Mouse (Mus musculus) lung, embryonic 14.5 days (tissue): ENCODE data around the gene Bpnt1. TPM values are rescaled to one million over a fixed set of nuclear protein-coding genes. Genes with fewer than 3 reads are reported as not detected.

Experiments used
- ATAC-seq: fragments of 200-750 bp; cut with Nextera tagmentation; 2 replicates; pipeline ENCODE4 v1.8.0; 2017; ENCODE audit warnings: mild to moderate bottlenecking, moderate TSS enrichment, moderate library complexity; ENCODE audit not compliant: insufficient read depth
- DNase-seq: peaks from one replicate; pipeline ENCODE4 v3.0.0-alpha.2; 2015
- H3K27ac ChIP-seq: fragments of 300-500 bp; sonication (generic); 2 replicates; pipeline ENCODE4 v1.5.1; 2014; ENCODE audit warnings: low read depth, mild to moderate bottlenecking, moderate library complexity
- H3K27me3 ChIP-seq: fragments of 300-500 bp; sonication (generic); 2 replicates; pipeline ENCODE4 v1.6.1; 2014; ENCODE audit warnings: low read length, control low read depth; ENCODE audit not compliant: insufficient read depth
- H3K36me3 ChIP-seq: fragments of 300-500 bp; sonication (generic); 2 replicates; pipeline ENCODE4 v1.6.1; 2014; ENCODE audit warnings: control low read depth; ENCODE audit not compliant: insufficient read depth
- H3K4me1 ChIP-seq: fragments of 300-500 bp; sonication (generic); 2 replicates; pipeline ENCODE4 v1.6.1; 2014; ENCODE audit warnings: antibody characterized with exemption, control low read depth; ENCODE audit not compliant: insufficient read depth
- H3K4me2 ChIP-seq: fragments of 300-500 bp; sonication (generic); 2 replicates; pipeline ENCODE4 v1.6.1; 2014; ENCODE audit warnings: mild to moderate bottlenecking
- H3K4me3 ChIP-seq: fragments of 300-500 bp; sonication (generic); 2 replicates; pipeline ENCODE4 v1.5.1; 2014; ENCODE audit warnings: low read depth, low read length
- H3K9ac ChIP-seq: fragments of 300-500 bp; sonication (generic); 2 replicates; pipeline ENCODE4 v1.6.1; 2014
- H3K9me3 ChIP-seq: fragments of 300-500 bp; sonication (generic); 2 replicates; pipeline ENCODE4 v1.6.1; 2016; ENCODE audit warnings: low read depth, low read length, control low read depth
- CTCF ChIP-seq: IDR thresholded peaks from 2 replicates; pipeline ENCODE4 v1.5.1; 2016; ENCODE audit warnings: antibody characterized with exemption, low read depth
- WGBS: fragments of 180-500 bp; shearing (Covaris S2); extraction: QIAGEN DNeasy Blood & Tissue Kit; methylation state at CpG from one replicate; pipeline ENCODE4 v1.1.7; 2014; 5-methylcytosine and 5-hydroxymethylcytosine counted together
- microRNA counts: library from miRNA; unstranded; fragments of <30 nt; microRNA quantifications from one replicate; lab custom pipeline; 2016
- microRNA-seq: library from miRNA; unstranded; fragments of <30 nt; microRNA quantifications from one replicate; pipeline ENCODE4, GENCODE M21; 2016; ENCODE audit warnings: borderline number of aligned reads
- polyA plus RNA-seq: library from polyadenylated mRNA; unstranded; fragments of >200 nt; fragmentation: Nextera tagmentation; extraction: Ambion mirVana; gene quantifications from 2 replicates; pipeline ENCODE4 v1.2.1, GENCODE M21; 2014

Gene Bpnt1
- polyA plus RNA-seq, 1 experiment from 2014 or later: 24.3 TPM

DNA sequence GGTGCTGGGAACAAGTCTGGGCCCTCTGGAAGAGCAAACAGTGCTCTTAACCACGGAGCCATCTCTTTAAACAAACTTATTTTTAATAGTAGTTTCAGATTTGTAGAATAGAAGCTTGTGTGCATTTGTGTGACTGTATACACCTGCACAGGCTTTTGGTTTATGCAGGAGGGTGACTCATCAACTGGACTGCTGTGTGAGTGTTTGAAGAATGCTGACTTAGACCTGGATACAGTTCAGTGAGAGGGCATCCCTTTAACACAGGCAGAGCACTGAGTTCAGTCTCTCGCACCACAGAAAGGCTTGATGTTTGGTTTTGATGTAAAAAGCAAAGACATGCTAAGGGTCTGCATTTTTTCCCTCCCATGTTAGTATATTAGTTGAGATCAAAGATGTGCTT lies 45.5 kb downstream of the Bpnt1 start:
- peaks cover 95% of the 10 kb centered on the region for H3K36me3 ChIP-seq
- H3K4me2 ChIP-seq: no peak overlapping the region
- H3K9ac ChIP-seq: no peak overlapping the region
- H3K27me3 ChIP-seq: no peaks in the 10 kb centered on the region
- WGBS: 88% methylated on average over 2 of the region's 2 CpGs
- H3K9me3 ChIP-seq: no peaks in the 10 kb centered on the region
- TF ChIP-seq CTCF: no peak
- no peak overlapping the region for H3K4me3 ChIP-seq
- no peaks in the 10 kb centered on the region for H3K4me1 ChIP-seq
- H3K27ac ChIP-seq: no peak overlapping the region
- no peak for DNase-seq
- ATAC-seq: no peak

DNA sequence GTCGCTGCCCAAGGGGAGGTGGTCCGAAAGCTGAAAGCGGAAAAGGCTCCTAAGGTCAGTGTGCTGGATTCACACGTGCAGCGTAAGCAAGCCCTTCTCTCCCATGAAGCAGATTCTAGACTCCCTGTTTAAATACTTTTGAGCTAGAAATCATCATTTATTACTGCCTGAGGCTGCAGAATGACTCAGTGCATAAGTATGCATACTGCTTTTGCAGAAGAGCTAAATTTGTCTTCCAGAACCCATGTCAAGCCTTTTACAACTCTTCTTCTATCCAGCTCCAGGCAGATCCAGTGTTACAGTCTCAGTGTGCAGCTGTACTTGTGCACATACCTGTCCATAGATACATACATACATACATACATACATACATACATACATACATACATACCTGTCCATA lies 69.7 kb downstream of the Bpnt1 start:
- 90% methylated on average over 5 of the region's 5 CpGs for WGBS
- no peak for ATAC-seq

DNA sequence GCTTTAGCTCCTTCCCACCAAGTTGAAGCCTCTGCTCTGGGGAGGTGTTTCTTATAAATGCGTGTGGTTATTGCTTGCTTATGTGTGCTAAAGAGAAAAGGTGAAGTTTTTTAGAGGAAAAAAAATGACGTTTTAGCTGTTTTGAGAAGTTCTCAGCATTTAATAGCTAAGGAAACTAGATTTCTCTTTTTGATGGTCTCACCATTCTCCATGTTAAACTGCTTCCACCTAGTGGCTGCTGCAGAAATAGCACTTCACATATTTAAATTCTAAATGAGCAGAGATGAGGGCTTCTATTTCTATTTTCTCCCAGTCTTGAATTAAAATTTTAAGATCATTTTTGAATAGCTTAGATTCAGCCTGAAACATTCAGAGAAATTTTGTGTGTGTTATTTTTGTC lies 72.1 kb downstream of the Bpnt1 start:
- H3K4me1 ChIP-seq: no peaks in the 10 kb centered on the region
- peaks cover 85% of the 10 kb centered on the region for H3K36me3 ChIP-seq
- no peak overlapping the region for H3K4me2 ChIP-seq
- no peak for ATAC-seq
- H3K9ac ChIP-seq: no peak overlapping the region
- no peak overlapping the region for H3K27ac ChIP-seq
- WGBS: 29% methylated on average over 2 of the region's 2 CpGs
- peak; percentile 83 for DNase-seq
- no peaks in the 10 kb centered on the region for H3K27me3 ChIP-seq
- no peak overlapping the region for H3K4me3 ChIP-seq
- TF ChIP-seq CTCF: peak; percentile 72
- H3K9me3 ChIP-seq: no peaks in the 10 kb centered on the region

More for the DNA sequence above, 69.7 kb downstream of the Bpnt1 start:
- no peak overlapping the region for H3K4me2 ChIP-seq
- H3K36me3 ChIP-seq: peaks cover 84% of the 10 kb centered on the region
- no peak overlapping the region for H3K9ac ChIP-seq
- H3K27ac ChIP-seq: no peak overlapping the region
- H3K9me3 ChIP-seq: no peaks in the 10 kb centered on the region
- H3K4me1 ChIP-seq: no peaks in the 10 kb centered on the region
- H3K4me3 ChIP-seq: no peak overlapping the region
- no peaks in the 10 kb centered on the region for H3K27me3 ChIP-seq
- no peak for DNase-seq
- TF ChIP-seq CTCF: no peak

GRCm38 (mm10) chr1:185405921-185406320 lies 74.0 kb downstream of the Bpnt1 start:
- Histone ChIP-seq H3K4me1 (no peaks in the 10 kb centered on the region), H3K4me3 (no peak overlapping the region), H3K27me3 (no peaks in the 10 kb centered on the region), H3K9ac (no peak overlapping the region), H3K4me2 (no peak overlapping the region), H3K36me3 (peaks cover 85% of the 10 kb centered on the region), H3K27ac (no peak overlapping the region), H3K9me3 (no peaks in the 10 kb centered on the region)
- DNase-seq (peak; percentile 3), ATAC-seq (no peak)
- TF ChIP-seq CTCF: no peak
- WGBS: 82% methylated on average over 10 of the region's 10 CpGs

MicroRNAs within 50 kb of the gene (microRNA counts, 519-probe panel; counts per million panel counts)
- microRNA mmu-miR-194 (lab: Ali Mortazavi, UCI): 1,478 counts per million, percentile 9 among the panel's probes with 10 or more counts

Small RNA genes lying within 50 kb of the gene (microRNA-seq; reads per million reads assigned to microRNA genes)
- 0.71 reads per million for gene Mir194-1
- 1.9 reads per million for gene Mir215

Other genes with a start within 250 kb of the Bpnt1 start
- gene Rab3gap2, start 128.0 kb upstream of the Bpnt1 start, polyA plus RNA-seq: 21.9 and 22.0 TPM in 2 replicates
- 32.0 and 33.5 TPM in 2 replicates for gene Iars2, start 2.8 kb upstream of the Bpnt1 start, polyA plus RNA-seq
- 146 and 147 TPM in 2 replicates for gene Eprs, start 30.9 kb downstream of the Bpnt1 start, polyA plus RNA-seq
- 0.09 TPM in 1 of 2 replicates, not detected in the other for gene Slc30a10, start 122.7 kb downstream of the Bpnt1 start, polyA plus RNA-seq